Mouse (Mus musculus) embryonic facial prominence, embryonic 10.5 days (tissue): ENCODE measurements at regions not wholly inside any gene's neighbourhood (a gene's known extent, or its start where the extent isn't known, plus 50 kb on each side); places are given as distances from the start of the nearest gene placed in this dataset.

Experiments
- DNase-seq: peaks from one replicate; pipeline ENCODE4 v3.0.0-alpha.2; 2017; ENCODE audit warnings: low spot score
- H3K27ac ChIP-seq: fragments of 300-500 bp; sonication (generic); replicated peaks from 2 replicates; pipeline ENCODE4 v1.5.1; 2016; ENCODE audit warnings: mild to moderate bottlenecking
- H3K27me3 ChIP-seq: fragments of 300-500 bp; sonication (generic); replicated peaks from 2 replicates; pipeline ENCODE4 v1.6.1; 2016; ENCODE audit warnings: low read depth, mild to moderate bottlenecking; ENCODE audit not compliant: poor library complexity, severe bottlenecking
- H3K36me3 ChIP-seq: fragments of 300-500 bp; sonication (generic); replicated peaks from 2 replicates; pipeline ENCODE4 v1.6.1; 2016; ENCODE audit warnings: mild to moderate bottlenecking, moderate library complexity
- H3K4me1 ChIP-seq: fragments of 300-500 bp; sonication (generic); 2 replicates; pipeline ENCODE4 v1.6.1; 2016
- H3K4me3 ChIP-seq: fragments of 300-500 bp; sonication (generic); 2 replicates; pipeline ENCODE4 v1.5.1; 2016; ENCODE audit warnings: mild to moderate bottlenecking, moderate library complexity
- H3K9me3 ChIP-seq: fragments of 300-500 bp; sonication (generic); 2 replicates; pipeline ENCODE4 v1.6.1; 2016; ENCODE audit warnings: mild to moderate bottlenecking
- WGBS: fragments of 180-500 bp; shearing (Covaris S2); methylation state at CpG from one replicate; pipeline ENCODE4 v1.1.7; 2016; 5-methylcytosine and 5-hydroxymethylcytosine counted together

DNA sequence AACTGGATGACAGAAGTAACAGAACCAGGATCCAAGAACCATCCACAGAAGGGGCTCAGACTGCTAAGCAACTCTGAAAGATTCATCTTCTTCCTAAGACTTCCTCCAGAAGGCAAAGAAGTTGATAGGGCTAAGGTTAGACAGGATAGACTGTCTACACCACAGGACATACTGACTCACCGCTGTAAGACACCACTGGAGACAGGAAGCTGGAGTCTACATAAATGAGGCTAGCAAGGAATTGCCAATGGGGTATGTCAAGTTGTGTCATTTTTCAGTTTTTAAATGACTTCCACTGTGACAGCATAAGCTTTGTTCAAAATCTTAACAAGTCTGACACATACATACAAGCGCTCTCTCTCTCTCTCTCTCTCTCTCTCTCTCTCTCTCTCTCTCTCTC, 645.4 kb upstream of the Gm10131 start:
- Histone ChIP-seq H3K9me3 (no peaks in the 10 kb centered on the region), H3K4me1 (peaks cover 7% of the 10 kb centered on the region), H3K36me3 (no peaks in the 10 kb centered on the region), H3K27me3 (no peaks in the 10 kb centered on the region), H3K27ac (no peak overlapping the region), H3K4me3 (no peak overlapping the region)
- 83% methylated on average over 2 of the region's 2 CpGs for WGBS
- DNase-seq = no peak

DNA sequence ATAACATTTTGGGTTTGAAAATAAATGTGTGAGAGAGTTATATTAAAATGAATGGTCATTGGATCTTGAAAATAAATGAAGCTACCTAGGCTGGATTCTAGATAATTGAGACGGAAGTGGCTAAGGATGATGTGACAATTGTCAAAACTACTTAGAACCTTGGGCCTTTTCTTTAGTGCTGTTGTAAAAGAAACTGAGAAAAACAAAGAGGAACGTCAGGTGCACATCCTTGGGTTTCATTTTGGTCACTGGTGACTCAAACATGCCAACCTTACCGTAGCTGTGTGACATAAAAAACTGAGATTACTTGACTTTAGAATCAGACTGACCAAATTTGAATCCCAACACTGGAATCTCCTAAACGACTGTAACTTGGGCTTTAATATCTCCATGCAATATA, 644.6 kb upstream of the Gm10131 start:
- no peaks in the 10 kb centered on the region for H3K27me3 ChIP-seq
- WGBS = 87% methylated on average over 4 of the region's 4 CpGs

DNA sequence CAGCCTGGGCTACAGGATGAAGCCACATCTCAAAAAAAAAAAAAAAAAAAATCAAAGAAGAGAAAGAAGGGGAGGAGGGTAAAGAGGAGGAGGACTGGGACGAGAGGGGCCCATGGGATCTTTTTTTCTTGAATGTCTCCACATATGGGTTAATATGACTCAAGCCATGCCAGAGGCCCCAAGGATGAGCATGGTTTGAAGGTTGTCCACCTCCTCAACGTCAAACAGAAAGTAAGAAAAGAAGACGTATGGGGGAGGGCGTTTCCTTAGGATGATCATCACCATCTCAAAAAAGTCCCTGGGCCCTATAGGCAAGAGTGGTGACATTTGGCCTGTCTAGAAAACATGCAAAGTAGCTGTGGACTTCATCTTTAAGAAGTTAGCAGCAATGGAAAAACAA, 643.9 kb upstream of the Gm10131 start:
- DNase-seq = no peak
- WGBS = 91% methylated on average over 4 of the region's 4 CpGs
- Histone ChIP-seq H3K36me3 (no peaks in the 10 kb centered on the region), H3K9me3 (no peaks in the 10 kb centered on the region), H3K27me3 (no peaks in the 10 kb centered on the region), H3K27ac (no peak overlapping the region), H3K4me1 (no peaks in the 10 kb centered on the region), H3K4me3 (no peak overlapping the region)

More for the DNA sequence above, 644.6 kb upstream of the Gm10131 start:
- H3K36me3 ChIP-seq = no peaks in the 10 kb centered on the region
- DNase-seq = no peak
- no peak overlapping the region for H3K27ac ChIP-seq
- H3K4me1 ChIP-seq = peaks cover 3% of the 10 kb centered on the region
- H3K4me3 ChIP-seq = no peak overlapping the region
- no peaks in the 10 kb centered on the region for H3K9me3 ChIP-seq

DNA sequence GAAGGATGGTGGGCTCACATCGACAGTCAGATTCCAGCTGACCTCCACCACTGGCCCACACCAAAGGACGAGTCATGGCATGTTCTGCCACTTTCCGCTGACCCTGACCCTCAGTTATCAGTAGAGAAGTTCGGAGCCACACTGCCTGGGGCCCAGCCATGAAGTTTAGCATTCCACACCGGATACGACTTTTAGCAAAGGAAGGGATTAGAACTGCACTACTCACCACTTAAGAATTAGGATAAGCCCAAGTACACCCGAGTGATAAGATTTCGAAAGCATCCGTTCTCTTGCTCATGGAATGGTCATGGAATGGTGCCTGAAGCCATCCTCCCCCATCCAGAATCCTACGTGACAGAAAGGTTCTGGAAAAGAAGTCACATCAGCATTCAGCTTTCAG, 641.5 kb upstream of the Gm10131 start:
- no peaks in the 10 kb centered on the region for H3K36me3 ChIP-seq
- no peak for DNase-seq
- WGBS = 72% methylated on average over 10 of the region's 10 CpGs
- H3K4me1 ChIP-seq = no peaks in the 10 kb centered on the region
- H3K9me3 ChIP-seq = no peaks in the 10 kb centered on the region
- H3K27ac ChIP-seq = no peak overlapping the region
- H3K4me3 ChIP-seq = no peak overlapping the region
- H3K27me3 ChIP-seq = no peaks in the 10 kb centered on the region

DNA sequence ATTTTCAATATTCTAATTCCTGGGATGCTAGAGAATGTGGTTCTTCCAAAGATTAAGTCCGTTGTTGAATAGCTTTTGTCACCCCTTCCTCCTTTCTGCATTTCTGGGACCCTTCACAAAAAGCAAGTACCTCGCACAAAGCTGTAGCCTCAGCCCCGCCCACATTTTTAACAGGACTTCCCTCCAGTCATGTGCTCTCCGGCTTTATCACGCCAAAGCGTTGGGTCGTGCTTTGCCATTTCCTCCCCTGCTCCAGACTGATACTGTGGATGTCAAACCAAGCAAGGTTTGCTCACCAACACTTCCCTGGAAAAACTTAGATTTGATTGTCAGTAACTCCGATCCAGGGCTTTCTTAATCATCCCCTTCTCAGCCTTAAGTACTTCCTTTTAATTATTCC, 637.0 kb upstream of the Gm10131 start:
- H3K4me1 ChIP-seq = peaks cover under 1% of the 10 kb centered on the region; the same call in 1 of the 2 replicates
- DNase-seq = no peak
- no peak overlapping the region for H3K4me3 ChIP-seq
- H3K27ac ChIP-seq = no peak overlapping the region
- WGBS = 65% methylated on average over 8 of the region's 8 CpGs
- no peaks in the 10 kb centered on the region for H3K27me3 ChIP-seq
- no peaks in the 10 kb centered on the region for H3K36me3 ChIP-seq
- H3K9me3 ChIP-seq = no peaks in the 10 kb centered on the region

DNA sequence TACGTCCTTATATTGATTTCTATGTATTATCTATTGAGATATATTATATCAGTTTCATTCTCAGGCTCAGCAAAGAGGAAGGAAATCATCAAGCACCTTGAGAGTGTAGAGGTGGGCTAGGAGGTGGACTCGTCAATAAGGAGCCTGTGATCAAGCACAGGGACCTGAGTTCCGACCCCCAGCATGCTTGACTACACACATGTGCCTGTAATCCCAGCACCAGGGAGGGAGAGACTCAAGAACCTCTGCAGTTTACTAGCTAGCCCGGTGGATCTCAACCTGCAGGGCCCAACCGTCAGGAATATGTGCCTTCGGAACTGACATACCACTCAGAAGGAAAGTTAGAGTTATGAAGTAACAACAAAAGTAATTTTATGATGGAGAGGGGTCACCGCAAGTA, 634.2 kb upstream of the Gm10131 start:
- Histone ChIP-seq H3K9me3 (no peaks in the 10 kb centered on the region), H3K36me3 (no peaks in the 10 kb centered on the region), H3K4me1 (peaks cover 5% of the 10 kb centered on the region; the same call in 1 of the 2 replicates), H3K27me3 (no peaks in the 10 kb centered on the region), H3K4me3 (no peak overlapping the region), H3K27ac (no peak overlapping the region)
- 91% methylated on average over 7 of the region's 7 CpGs for WGBS
- DNase-seq = no peak

DNA sequence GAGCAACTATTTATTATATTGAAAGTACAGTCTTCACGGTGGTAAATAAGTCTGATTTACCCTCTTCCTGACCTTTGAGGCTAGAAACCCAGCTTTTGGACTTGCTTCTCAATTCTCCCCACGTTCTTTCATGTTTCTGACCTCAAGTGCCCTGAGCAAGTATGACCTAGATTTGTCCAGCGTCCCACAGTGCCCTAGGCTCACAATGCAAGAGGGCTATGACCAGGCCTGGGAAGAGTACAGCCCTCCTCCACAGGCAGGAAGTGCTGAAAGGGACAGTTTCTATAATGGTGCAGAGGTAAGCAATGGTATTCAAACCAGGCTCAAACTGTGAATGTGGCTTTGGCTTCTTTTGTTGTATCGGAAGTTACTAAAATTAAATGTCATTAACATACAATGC, 633.1 kb upstream of the Gm10131 start:
- Histone ChIP-seq H3K9me3 (no peaks in the 10 kb centered on the region), H3K4me1 (peaks cover 5% of the 10 kb centered on the region; the same call in 1 of the 2 replicates), H3K27ac (no peak overlapping the region), H3K27me3 (no peaks in the 10 kb centered on the region), H3K4me3 (no peak overlapping the region), H3K36me3 (no peaks in the 10 kb centered on the region)
- DNase-seq = no peak
- WGBS = 66% methylated on average over 4 of the region's 4 CpGs

DNA sequence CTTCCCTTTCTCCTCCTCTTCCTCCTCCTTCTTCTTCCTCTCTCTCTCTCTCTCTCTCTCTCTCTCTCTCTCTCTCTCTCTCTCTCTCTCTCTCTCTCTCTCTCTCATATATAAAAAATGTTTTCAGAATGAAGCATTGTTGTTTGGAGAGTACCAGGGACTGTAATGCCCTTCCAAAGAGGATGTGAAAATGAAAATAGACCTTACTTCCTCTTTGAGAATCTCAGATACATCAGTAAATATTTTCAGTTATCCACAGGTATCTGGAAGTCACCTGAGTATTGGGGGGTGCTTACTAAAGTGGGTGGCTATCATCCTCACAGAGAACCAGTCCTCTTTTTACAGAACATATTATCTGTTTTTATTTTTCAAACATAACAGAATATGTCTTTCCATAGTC, 632.6 kb upstream of the Gm10131 start:
- no peaks in the 10 kb centered on the region for H3K9me3 ChIP-seq
- H3K36me3 ChIP-seq = no peaks in the 10 kb centered on the region
- no peak for DNase-seq
- no peak overlapping the region for H3K27ac ChIP-seq
- H3K27me3 ChIP-seq = no peaks in the 10 kb centered on the region
- no peak overlapping the region for H3K4me3 ChIP-seq
- peaks cover 5% of the 10 kb centered on the region; the same call in 1 of the 2 replicates for H3K4me1 ChIP-seq

DNA sequence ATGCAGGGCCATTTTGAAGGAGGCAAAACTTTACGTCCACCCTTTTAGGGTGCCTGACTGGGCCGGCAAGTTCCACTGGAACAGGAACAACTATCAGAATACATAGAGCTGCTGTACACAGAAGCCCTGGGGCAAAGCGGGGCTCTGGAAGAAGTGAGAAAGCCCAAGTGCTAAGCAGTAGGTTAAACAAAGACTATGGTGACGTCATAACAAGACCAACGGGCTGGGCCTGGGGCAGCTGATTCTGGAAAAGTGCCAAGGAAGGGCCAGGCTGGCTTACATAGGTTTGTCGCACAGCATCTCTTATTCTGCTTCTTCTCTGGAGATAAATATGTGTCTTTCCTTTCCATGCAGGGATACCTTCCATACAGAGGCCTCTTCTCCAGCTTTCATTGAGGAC, 631.6 kb upstream of the Gm10131 start:
- Histone ChIP-seq H3K27ac (no peak overlapping the region), H3K36me3 (no peaks in the 10 kb centered on the region), H3K4me3 (no peak overlapping the region), H3K9me3 (no peaks in the 10 kb centered on the region), H3K27me3 (no peaks in the 10 kb centered on the region), H3K4me1 (peaks cover 5% of the 10 kb centered on the region; the same call in 1 of the 2 replicates)
- DNase-seq = no peak
- WGBS = 70% methylated on average over 6 of the region's 6 CpGs

DNA sequence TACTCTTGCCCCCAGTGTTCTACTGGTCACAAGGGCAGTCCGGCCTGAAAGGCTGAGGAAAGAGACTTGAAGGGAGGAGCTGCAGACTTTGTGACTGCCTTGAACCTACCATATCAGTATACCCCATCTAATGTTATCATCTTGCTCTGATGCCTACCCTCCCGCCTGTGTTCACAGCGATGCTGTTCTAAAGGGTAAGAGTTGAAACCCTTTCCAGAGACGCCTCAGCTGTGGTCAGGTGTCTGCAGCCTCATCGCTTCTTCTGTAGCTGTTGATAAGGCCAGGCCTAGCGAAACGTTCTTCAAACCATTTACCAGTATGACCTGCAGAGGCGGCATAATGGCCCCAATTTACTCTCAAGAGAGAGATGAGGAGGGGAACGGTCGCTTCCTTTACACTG, 629.3 kb upstream of the Gm10131 start:
- no peaks in the 10 kb centered on the region for H3K27me3 ChIP-seq
- no peaks in the 10 kb centered on the region for H3K9me3 ChIP-seq
- H3K36me3 ChIP-seq = no peaks in the 10 kb centered on the region
- H3K4me3 ChIP-seq = no peak overlapping the region
- WGBS = 89% methylated on average over 10 of the region's 10 CpGs
- DNase-seq = no peak
- H3K4me1 ChIP-seq = peaks cover 5% of the 10 kb centered on the region; the same call in 1 of the 2 replicates
- no peak overlapping the region for H3K27ac ChIP-seq

DNA sequence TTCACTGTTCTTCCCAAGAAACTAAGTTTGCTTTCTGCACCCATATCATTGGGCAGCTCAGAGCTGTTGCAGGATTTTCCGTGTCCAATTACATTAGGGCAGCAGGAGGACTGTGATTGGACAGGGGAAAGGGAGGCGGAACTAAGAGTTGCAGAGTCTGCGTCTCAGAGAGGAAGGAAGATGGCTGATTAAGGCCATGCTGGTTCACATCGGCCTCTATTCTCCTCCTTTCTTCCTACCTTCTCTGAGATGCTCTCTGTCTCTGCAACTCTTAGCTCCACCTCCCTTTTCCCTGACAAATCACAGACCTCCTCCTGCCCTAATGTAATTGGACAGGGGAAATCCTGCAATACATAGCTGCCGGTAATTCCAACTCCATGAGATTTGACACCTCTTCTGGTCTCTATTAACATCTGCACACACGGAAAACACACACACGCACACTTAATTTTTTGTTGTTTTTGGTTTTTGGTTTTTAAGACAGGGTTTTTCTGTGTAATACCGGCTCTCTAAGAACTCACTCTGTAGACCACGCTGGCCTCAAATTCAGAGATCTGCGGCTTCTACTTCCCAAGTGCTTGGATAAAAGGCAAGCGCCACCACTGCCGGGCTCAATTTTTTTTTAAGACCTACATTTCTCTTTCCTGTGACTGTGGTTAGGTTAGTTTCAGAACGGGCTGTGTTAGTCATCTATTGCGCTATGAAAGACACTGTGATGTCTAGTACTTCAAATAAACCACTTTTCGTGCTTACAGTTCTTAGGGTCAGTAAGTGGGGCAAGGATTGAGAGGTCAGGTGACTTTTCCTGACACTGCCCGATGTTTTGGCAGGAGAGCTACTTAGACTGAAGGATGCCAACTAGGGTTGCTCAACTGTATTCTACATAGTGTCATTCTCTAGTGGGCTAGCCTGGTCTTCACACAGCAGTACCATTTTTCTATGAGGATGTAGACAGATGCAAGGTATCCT, 628.6 kb upstream of the Gm10131 start:
- Histone ChIP-seq H3K36me3 (no peaks in the 10 kb centered on the region), H3K9me3 (no peaks in the 10 kb centered on the region), H3K4me1 (peaks cover 5% of the 10 kb centered on the region; the same call in 1 of the 2 replicates), H3K4me3 (no peak overlapping the region), H3K27me3 (no peaks in the 10 kb centered on the region), H3K27ac (no peak overlapping the region)
- 88% methylated on average over 16 of the region's 16 CpGs for WGBS
- DNase-seq = no peak

DNA sequence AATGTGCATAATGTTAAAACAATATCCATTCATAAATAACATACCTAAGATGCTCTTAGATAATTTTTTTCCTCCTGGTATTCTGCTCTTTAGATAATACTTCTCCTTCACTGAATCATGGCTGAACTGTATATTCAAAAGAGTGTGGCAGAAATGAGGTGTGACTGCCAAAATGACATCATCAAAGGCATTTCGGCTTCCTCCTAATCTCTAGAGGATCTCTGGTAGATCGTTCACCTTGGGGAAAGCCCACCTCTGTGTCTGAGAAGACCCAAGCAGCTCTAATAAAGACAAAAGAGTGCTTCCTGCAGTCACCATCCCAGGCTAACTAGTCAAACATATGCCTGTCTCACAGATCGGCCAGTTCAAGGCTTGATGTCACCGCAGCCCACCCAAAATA, 624.7 kb upstream of the Gm10131 start:
- H3K9me3 ChIP-seq = no peaks in the 10 kb centered on the region
- WGBS = 88% methylated on average over 4 of the region's 4 CpGs
- H3K4me1 ChIP-seq = peaks cover 15% of the 10 kb centered on the region

DNA sequence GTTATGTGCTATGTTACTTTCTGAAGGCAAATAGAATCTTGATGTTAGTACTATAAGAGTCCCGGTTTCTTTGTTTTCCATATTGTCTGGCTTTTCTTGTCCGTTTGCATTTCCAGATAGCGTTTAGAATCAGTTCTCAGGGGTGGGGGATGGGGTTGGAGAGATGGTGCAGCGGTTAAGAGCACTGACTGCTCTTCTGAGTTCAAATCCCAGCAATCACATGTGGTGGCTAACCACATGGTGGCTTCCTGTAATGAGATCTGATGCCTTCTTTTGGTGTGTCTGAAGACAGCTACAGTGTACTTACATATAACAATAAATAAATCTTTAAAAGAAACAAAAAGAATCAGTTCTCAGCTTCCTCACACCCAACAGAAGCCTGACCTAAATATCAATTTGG, 623.5 kb upstream of the Gm10131 start:
- peaks cover 26% of the 10 kb centered on the region for H3K27me3 ChIP-seq
- peaks cover 15% of the 10 kb centered on the region for H3K4me1 ChIP-seq
- H3K9me3 ChIP-seq = no peaks in the 10 kb centered on the region
- H3K36me3 ChIP-seq = no peaks in the 10 kb centered on the region
- 78% methylated on average over 4 of the region's 4 CpGs for WGBS
- H3K27ac ChIP-seq = no peak overlapping the region
- no peak for DNase-seq
- H3K4me3 ChIP-seq = no peak overlapping the region

More for the DNA sequence above, 624.7 kb upstream of the Gm10131 start:
- Histone ChIP-seq H3K27ac (no peak overlapping the region), H3K27me3 (peaks cover 17% of the 10 kb centered on the region), H3K36me3 (no peaks in the 10 kb centered on the region), H3K4me3 (no peak overlapping the region)
- peak; percentile 4 for DNase-seq
